Mouse (Mus musculus) CH12.LX (cell line): ENCODE data around the gene Zfp746.

ENCODE experiments used
- CTCF ChIP-seq, 2 experiments: IDR thresholded peaks in 1 of 2; conservative IDR thresholded peaks in 1 of 2; 2 replicates each; pipeline ENCODE4 v1.5.1; 2011 to 2012; ENCODE audit warnings: low read depth in 2 of 2, low read length in 2 of 2, improper control_type of control experiment in 1 of 2, inconsistent platforms in 1 of 2, mild to moderate bottlenecking in 1 of 2, moderate library complexity in 1 of 2
- EP300 ChIP-seq: IDR thresholded peaks from 2 replicates; pipeline ENCODE4 v1.6.1; 2011; ENCODE audit warnings: low read length, improper control_type of control experiment
- HCFC1 ChIP-seq: IDR thresholded peaks from 2 replicates; pipeline ENCODE4 v1.6.1; 2012; ENCODE audit warnings: low read depth, mild to moderate bottlenecking, inconsistent platforms, low read length, improper control_type of control experiment
- NRF1 ChIP-seq: IDR thresholded peaks from 2 replicates; pipeline ENCODE4 v1.6.1; 2014; ENCODE audit warnings: low read depth, mild to moderate bottlenecking, inconsistent platforms, low read length, improper control_type of control experiment, moderate library complexity
- POLR2A ChIP-seq: IDR thresholded peaks from 2 replicates; pipeline ENCODE4 v1.6.1; 2011; ENCODE audit warnings: low read depth, mild to moderate bottlenecking, improper control_type of control experiment, low read length
- TCF12 ChIP-seq: IDR thresholded peaks from 2 replicates; pipeline ENCODE4 v1.6.1; 2014; ENCODE audit warnings: low read depth, mild to moderate bottlenecking, inconsistent platforms, low read length, improper control_type of control experiment
- ZC3H11A ChIP-seq: IDR thresholded peaks from 2 replicates; pipeline ENCODE4 v1.6.1; 2012; ENCODE audit warnings: low read depth, mild to moderate bottlenecking, inconsistent platforms, low read length, improper control_type of control experiment

DNA sequence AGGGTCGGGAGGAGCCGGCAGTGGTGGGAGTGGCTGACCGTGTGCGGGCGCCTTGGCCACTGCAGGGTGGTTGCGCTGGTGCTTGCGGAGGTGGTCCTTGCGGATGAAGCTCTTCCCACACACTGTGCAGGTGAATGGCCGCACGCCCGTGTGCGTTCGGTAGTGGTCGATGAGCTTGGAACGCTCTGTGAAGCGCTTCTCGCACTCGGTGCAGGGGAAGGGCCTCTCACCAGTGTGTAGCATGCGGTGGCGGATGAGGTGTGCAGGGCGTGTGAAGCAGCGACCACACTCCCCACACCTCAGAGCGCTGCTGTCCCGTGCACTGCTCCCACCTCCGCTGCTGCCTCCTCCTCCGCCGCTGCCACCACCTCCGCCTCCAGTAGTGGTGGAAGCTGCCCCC, 22.5 kb downstream of the Zfp746 start:
- TF ChIP-seq ZC3H11A, result no peak
- TF ChIP-seq POLR2A, result no peak
- TF ChIP-seq CTCF (conservative IDR thresholded peaks at IDR 0.05 in 1 of 2, IDR thresholded peaks at IDR 0.05 in 1 of 2; ENCODE audit: low read depth in 2 of 2, low read length in 2 of 2), result no peak
- no peak for TF ChIP-seq NRF1
- no peak for TF ChIP-seq HCFC1
- TF ChIP-seq TCF12, result no peak
- no peak for TF ChIP-seq EP300
